Mouse (Mus musculus) forebrain, embryonic 10.5 days (tissue): ENCODE data around the gene Cyp2d10. TPM values are rescaled to one million over a fixed set of nuclear protein-coding genes. Genes with fewer than 3 reads are reported as not detected.

ENCODE experiments used
- microRNA-seq: library from miRNA; unstranded; fragments of <30 nt; microRNA quantifications from one replicate; pipeline ENCODE4, GENCODE M21; 2017
- polyA plus RNA-seq: library from polyadenylated mRNA; unstranded; fragments of >200 nt; fragmentation: Nextera tagmentation; extraction: Ambion mirVana; gene quantifications from 2 replicates; pipeline ENCODE4 v1.2.1, GENCODE M21; 2016

Gene Cyp2d10
- polyA plus RNA-seq, 1 experiment from 2014 or later: not detected

Small RNA genes within 50 kb of the gene (microRNA-seq; reads per million reads assigned to microRNA genes)
- gene Gm25990 (not detected), gene Gm27331 (not detected), gene Gm27622 (not detected), gene Mir7684 (not detected)

Other genes with a start within 250 kb of the Cyp2d10 start
- 0.87 and 0.95 TPM in 2 replicates for gene Shisa8, start 194.4 kb downstream of the Cyp2d10 start, polyA plus RNA-seq
- 0.18 TPM in 1 of 2 replicates, not detected in the other for gene Tnfrsf13c, start 182.8 kb downstream of the Cyp2d10 start, polyA plus RNA-seq
- 95.1 and 97.3 TPM in 2 replicates for gene Cenpm, start 162.4 kb downstream of the Cyp2d10 start, polyA plus RNA-seq
- gene 1500009C09Rik, start 154.8 kb downstream of the Cyp2d10 start, polyA plus RNA-seq: 0.26 TPM in 1 of 2 replicates, not detected in the other
- 62.1 and 62.5 TPM in 2 replicates for gene Sept3, start 132.3 kb downstream of the Cyp2d10 start, polyA plus RNA-seq
- 0.10 and 0.11 TPM in 2 replicates for gene Wbp2nl, start 108.2 kb downstream of the Cyp2d10 start, polyA plus RNA-seq
- gene Naga, start 68.3 kb downstream of the Cyp2d10 start, polyA plus RNA-seq: 20.5 and 20.8 TPM in 2 replicates
- 3.7 and 4.3 TPM in 2 replicates for gene Pheta2, start 68.3 kb downstream of the Cyp2d10 start, polyA plus RNA-seq
- 218 and 236 TPM in 2 replicates for gene Smdt1, start 68.2 kb downstream of the Cyp2d10 start, polyA plus RNA-seq
- gene Ndufa6, start 52.9 kb downstream of the Cyp2d10 start, polyA plus RNA-seq: 228 and 249 TPM in 2 replicates
- gene Cyp2d22, start 26.9 kb downstream of the Cyp2d10 start, polyA plus RNA-seq: 3.0 and 3.8 TPM in 2 replicates
- gene Cyp2d11, start 13.2 kb downstream of the Cyp2d10 start, polyA plus RNA-seq: not detected in 2 replicates
- not detected in 2 replicates for gene Cyp2d9, start 26.2 kb upstream of the Cyp2d10 start, polyA plus RNA-seq
- gene Cyp2d12, start 147.9 kb upstream of the Cyp2d10 start, polyA plus RNA-seq: not detected in 2 replicates
- gene Cyp2d34, start 213.8 kb upstream of the Cyp2d10 start, polyA plus RNA-seq: not detected in 2 replicates